Mouse (Mus musculus): ENCODE measurements at regions not wholly inside any gene's neighbourhood (a gene's known extent, or its start where the extent isn't known, plus 50 kb on each side); places are given as distances from the start of the nearest gene placed in this dataset.

- Histone ChIP-seq H3ac (ENCODE audit: control insufficient read depth, insufficient read length, low read depth) (no peak overlapping the region), H3K27me3 (ENCODE audit: control insufficient read depth, insufficient read depth, insufficient read length) (no peaks in the 10 kb centered on the region), H3K36me3 (ENCODE audit: control insufficient read depth, insufficient read depth) (no peaks in the 10 kb centered on the region), H3K79me3 (ENCODE audit: low read depth) (no peaks in the 10 kb centered on the region), H3K4me3 (ENCODE audit: insufficient read depth, poor library complexity, severe bottlenecking) (no peak overlapping the region), H3K79me2 (ENCODE audit: control insufficient read depth, insufficient read depth) (no peaks in the 10 kb centered on the region)
- no peak for TF ChIP-seq USF1 (IDR thresholded peaks at IDR 0.05; ENCODE audit: low read depth)
- TF ChIP-seq FOSL1 (IDR thresholded peaks at IDR 0.05; ENCODE audit: insufficient read depth, low read length, poor library complexity, severe bottlenecking): no peak
- TF ChIP-seq MYOD1 (IDR thresholded peaks at IDR 0.05; ENCODE audit: control insufficient read depth, insufficient read length, low read depth): no peak
These were observed 233.1 kb upstream of the Tank start for GRCm38 (mm10) chr2:61345311-61345710.

GRCm38 (mm10) chr2:61344556-61345131 is 233.7 kb upstream of the Tank start:
- Histone ChIP-seq H3K27me3 (ENCODE audit: control insufficient read depth, insufficient read depth, insufficient read length) (no peaks in the 10 kb centered on the region), H3K79me2 (ENCODE audit: control insufficient read depth, insufficient read depth) (no peaks in the 10 kb centered on the region), H3K4me3 (ENCODE audit: insufficient read depth, poor library complexity, severe bottlenecking) (no peak overlapping the region), H3K36me3 (ENCODE audit: control insufficient read depth, insufficient read depth) (no peaks in the 10 kb centered on the region), H3K79me3 (ENCODE audit: low read depth) (no peaks in the 10 kb centered on the region), H3ac (ENCODE audit: control insufficient read depth, insufficient read length, low read depth) (no peak overlapping the region)
- no peak for TF ChIP-seq FOSL1 (IDR thresholded peaks at IDR 0.05; ENCODE audit: insufficient read depth, low read length, poor library complexity, severe bottlenecking)
- no peak for TF ChIP-seq CTCF (IDR thresholded peaks at IDR 0.05; ENCODE audit: control insufficient read depth, insufficient read depth, insufficient read length)
- no peak for TF ChIP-seq MYOD1 (IDR thresholded peaks at IDR 0.05; ENCODE audit: control insufficient read depth, insufficient read length, low read depth)
- no peak for TF ChIP-seq MYOG (IDR thresholded peaks at IDR 0.05; ENCODE audit: control insufficient read depth, extremely low read depth, insufficient read length)
- no peak for TF ChIP-seq CEBPB (IDR thresholded peaks at IDR 0.05; ENCODE audit: low read depth)
- no peak for TF ChIP-seq MAX (IDR thresholded peaks at IDR 0.05)
- no peak for TF ChIP-seq USF1 (IDR thresholded peaks at IDR 0.05; ENCODE audit: low read depth)

DNA sequence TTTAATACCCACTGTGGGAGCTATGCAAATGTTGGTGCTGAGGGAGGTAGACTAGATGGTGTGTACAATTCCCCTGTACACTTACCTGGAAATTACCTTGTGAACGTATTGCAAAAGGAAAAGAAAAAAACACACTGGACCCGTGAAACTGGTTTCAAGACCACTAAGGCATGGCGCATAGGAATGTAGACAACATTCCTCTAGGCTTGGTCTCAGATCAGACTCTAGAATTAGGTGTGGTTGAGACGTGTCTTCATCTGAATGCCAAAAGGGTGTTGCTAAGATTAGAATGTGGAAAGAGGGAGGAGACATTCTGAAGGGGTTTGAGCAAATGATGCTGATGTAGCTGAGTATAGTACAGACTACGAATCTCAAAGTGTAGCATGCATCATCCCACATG is 237.1 kb upstream of the Tank start:
- no peaks in the 10 kb centered on the region for H3K27me3 ChIP-seq (ENCODE audit: control insufficient read depth, insufficient read depth, insufficient read length)
- no peaks in the 10 kb centered on the region for H3K36me3 ChIP-seq (ENCODE audit: control insufficient read depth, insufficient read depth)
- no peaks in the 10 kb centered on the region for H3K79me2 ChIP-seq (ENCODE audit: control insufficient read depth, insufficient read depth)
- no peak overlapping the region for H3K4me3 ChIP-seq (ENCODE audit: insufficient read depth, poor library complexity, severe bottlenecking)
- no peak overlapping the region for H3ac ChIP-seq (ENCODE audit: control insufficient read depth, insufficient read length, low read depth)
- TF ChIP-seq MYOD1 (IDR thresholded peaks at IDR 0.05; ENCODE audit: control insufficient read depth, insufficient read length, low read depth): no peak
- no peak for TF ChIP-seq MAX (IDR thresholded peaks at IDR 0.05)
- TF ChIP-seq USF1 (IDR thresholded peaks at IDR 0.05; ENCODE audit: low read depth): no peak
- no peak for TF ChIP-seq CTCF (IDR thresholded peaks at IDR 0.05; ENCODE audit: control insufficient read depth, insufficient read depth, insufficient read length)
- no peak for TF ChIP-seq CEBPB (IDR thresholded peaks at IDR 0.05; ENCODE audit: low read depth)
- no peak for TF ChIP-seq FOSL1 (IDR thresholded peaks at IDR 0.05; ENCODE audit: insufficient read depth, low read length, poor library complexity, severe bottlenecking)
- no peak for TF ChIP-seq MYOG (IDR thresholded peaks at IDR 0.05; ENCODE audit: control insufficient read depth, extremely low read depth, insufficient read length)
- H3K79me3 ChIP-seq (ENCODE audit: low read depth): no peaks in the 10 kb centered on the region

DNA sequence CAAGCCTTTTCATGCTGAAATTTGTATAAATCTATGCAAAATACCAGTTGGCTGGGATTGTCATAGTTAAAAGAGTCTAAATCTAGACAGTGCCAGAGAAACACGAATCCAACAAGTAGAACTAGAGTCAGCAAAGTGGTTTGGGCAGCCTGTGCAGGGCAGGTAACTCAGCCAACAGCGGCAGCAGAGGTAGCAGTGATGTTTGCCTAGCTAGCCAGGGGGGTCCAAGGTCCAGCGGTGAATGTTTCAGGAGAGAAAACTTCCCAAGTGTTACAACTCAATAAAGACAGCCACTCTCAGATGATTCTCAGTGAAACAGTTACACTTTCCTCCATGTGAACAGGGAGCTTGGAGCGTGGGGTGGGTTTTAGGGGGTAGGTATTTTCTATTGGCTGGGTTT is 259.2 kb upstream of the Tank start:
- Histone ChIP-seq H3K79me2 (ENCODE audit: control insufficient read depth, insufficient read depth) (no peaks in the 10 kb centered on the region), H3ac (ENCODE audit: control insufficient read depth, insufficient read length, low read depth) (no peak overlapping the region), H3K36me3 (ENCODE audit: control insufficient read depth, insufficient read depth) (no peaks in the 10 kb centered on the region), H3K27me3 (ENCODE audit: control insufficient read depth, insufficient read depth, insufficient read length) (no peaks in the 10 kb centered on the region), H3K79me3 (ENCODE audit: low read depth) (no peaks in the 10 kb centered on the region), H3K4me3 (ENCODE audit: insufficient read depth, poor library complexity, severe bottlenecking) (no peak overlapping the region)
- TF ChIP-seq MAX (IDR thresholded peaks at IDR 0.05): no peak
- no peak for TF ChIP-seq CEBPB (IDR thresholded peaks at IDR 0.05; ENCODE audit: low read depth)
- TF ChIP-seq MYOD1 (IDR thresholded peaks at IDR 0.05; ENCODE audit: control insufficient read depth, insufficient read length, low read depth): no peak
- no peak for TF ChIP-seq MYOG (IDR thresholded peaks at IDR 0.05; ENCODE audit: control insufficient read depth, extremely low read depth, insufficient read length)
- TF ChIP-seq USF1 (IDR thresholded peaks at IDR 0.05; ENCODE audit: low read depth): no peak
- TF ChIP-seq FOSL1 (IDR thresholded peaks at IDR 0.05; ENCODE audit: insufficient read depth, low read length, poor library complexity, severe bottlenecking): no peak
- no peak for TF ChIP-seq CTCF (IDR thresholded peaks at IDR 0.05; ENCODE audit: control insufficient read depth, insufficient read depth, insufficient read length)

DNA sequence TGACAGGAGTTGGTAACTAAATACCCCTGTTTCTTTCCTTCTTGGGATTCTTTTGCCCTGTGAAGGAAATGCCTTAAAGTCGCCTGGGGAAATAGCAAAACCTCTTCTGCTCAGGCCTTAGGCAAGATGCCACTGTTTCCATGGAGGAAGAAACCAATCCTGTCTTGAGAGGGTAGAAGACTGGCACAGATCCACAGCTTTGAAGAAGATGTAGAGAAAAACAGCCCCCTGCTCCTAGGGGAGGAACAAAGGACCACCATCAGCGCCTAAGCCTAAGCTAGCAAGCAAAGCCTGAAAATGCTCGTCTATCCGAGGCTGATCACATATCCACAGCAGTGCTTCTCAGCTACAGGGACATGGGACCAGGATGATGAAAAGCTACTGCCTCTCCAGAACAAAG is 268.0 kb upstream of the Tank start:
- H3K4me3 ChIP-seq (ENCODE audit: insufficient read depth, poor library complexity, severe bottlenecking): no peak overlapping the region
- no peaks in the 10 kb centered on the region for H3K79me2 ChIP-seq (ENCODE audit: control insufficient read depth, insufficient read depth)
- H3K27me3 ChIP-seq (ENCODE audit: control insufficient read depth, insufficient read depth, insufficient read length): no peaks in the 10 kb centered on the region
- no peak for TF ChIP-seq FOSL1 (IDR thresholded peaks at IDR 0.05; ENCODE audit: insufficient read depth, low read length, poor library complexity, severe bottlenecking)
- TF ChIP-seq CEBPB (IDR thresholded peaks at IDR 0.05; ENCODE audit: low read depth): no peak
- no peak for TF ChIP-seq CTCF (IDR thresholded peaks at IDR 0.05; ENCODE audit: control insufficient read depth, insufficient read depth, insufficient read length)
- TF ChIP-seq MYOD1 (IDR thresholded peaks at IDR 0.05; ENCODE audit: control insufficient read depth, insufficient read length, low read depth): no peak
- TF ChIP-seq MYOG (IDR thresholded peaks at IDR 0.05; ENCODE audit: control insufficient read depth, extremely low read depth, insufficient read length): no peak
- no peak for TF ChIP-seq USF1 (IDR thresholded peaks at IDR 0.05; ENCODE audit: low read depth)
- TF ChIP-seq MAX (IDR thresholded peaks at IDR 0.05): no peak
- H3ac ChIP-seq (ENCODE audit: control insufficient read depth, insufficient read length, low read depth): no peak overlapping the region
- H3K79me3 ChIP-seq (ENCODE audit: low read depth): no peaks in the 10 kb centered on the region
- H3K36me3 ChIP-seq (ENCODE audit: control insufficient read depth, insufficient read depth): no peaks in the 10 kb centered on the region

- Histone ChIP-seq H3K36me3 (ENCODE audit: control insufficient read depth, insufficient read depth) (no peaks in the 10 kb centered on the region), H3K4me3 (ENCODE audit: insufficient read depth, poor library complexity, severe bottlenecking) (no peak overlapping the region), H3K79me3 (ENCODE audit: low read depth) (no peaks in the 10 kb centered on the region)
These were observed 269.2 kb upstream of the Tank start for GRCm38 (mm10) chr2:61309219-61309618.

More at GRCm38 (mm10) chr2:61309219-61309618, 269.2 kb upstream of the Tank start:
- peak; percentile 64 for TF ChIP-seq USF1 (IDR thresholded peaks at IDR 0.05; ENCODE audit: low read depth)
- TF ChIP-seq CEBPB (IDR thresholded peaks at IDR 0.05; ENCODE audit: low read depth): peak; percentile 95
- TF ChIP-seq MYOG (IDR thresholded peaks at IDR 0.05; ENCODE audit: control insufficient read depth, extremely low read depth, insufficient read length): no peak
- TF ChIP-seq CTCF (IDR thresholded peaks at IDR 0.05; ENCODE audit: control insufficient read depth, insufficient read depth, insufficient read length): no peak
- no peak for TF ChIP-seq MAX (IDR thresholded peaks at IDR 0.05)
- H3K79me2 ChIP-seq (ENCODE audit: control insufficient read depth, insufficient read depth): no peaks in the 10 kb centered on the region
- H3ac ChIP-seq (ENCODE audit: control insufficient read depth, insufficient read length, low read depth): no peak overlapping the region
- H3K27me3 ChIP-seq (ENCODE audit: control insufficient read depth, insufficient read depth, insufficient read length): no peaks in the 10 kb centered on the region

Measured in C2C12 (cell line).